Mouse (Mus musculus) embryonic fibroblast, embryonic 13.5 days (primary cell): ENCODE data around the gene Mapk1ip1.

ENCODE experiments used
- CTCF ChIP-seq: IDR thresholded peaks from 2 replicates; pipeline ENCODE4 v1.5.1; 2011; ENCODE audit warnings: mild to moderate bottlenecking, control low read depth, low read length, moderate library complexity, borderline replicate concordance; ENCODE audit not compliant: insufficient read depth
- POLR2A ChIP-seq: IDR thresholded peaks from 2 replicates; pipeline ENCODE4 v1.6.1; 2011; ENCODE audit warnings: low read depth, mild to moderate bottlenecking, control low read depth, low read length, moderate library complexity

DNA sequence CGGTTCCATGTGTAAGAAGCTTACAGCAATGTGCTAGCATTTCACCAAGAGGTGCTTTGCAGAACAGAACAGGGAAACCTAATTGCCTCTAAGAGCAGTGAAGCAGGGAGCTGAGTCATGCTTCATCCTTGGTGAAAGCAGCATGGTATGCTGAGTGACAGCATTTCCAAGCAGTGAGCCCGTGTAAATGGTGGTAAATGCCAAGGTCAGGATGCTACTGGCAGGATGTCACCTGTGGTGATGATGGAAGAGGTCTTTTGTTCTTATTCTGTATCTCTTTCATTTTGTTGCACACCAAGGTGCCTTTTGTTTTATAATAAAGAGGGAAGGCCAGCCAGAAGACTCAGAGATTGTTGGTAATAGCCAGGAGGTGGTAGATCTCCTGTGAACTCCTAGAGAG, 10.6 kb upstream of the Mapk1ip1 start:
- TF ChIP-seq CTCF (no peak), POLR2A (no peak)
